Mouse (Mus musculus) left cerebral cortex, adult 9 months (tissue): ENCODE data around the gene Tmc5.

Experiments used
- DNase-seq, 2 experiments: peaks; one replicate each; pipeline ENCODE4 v3.0.0; 2022; ENCODE audit warnings: low spot score in 2 of 2

Gene Tmc5

DNA sequence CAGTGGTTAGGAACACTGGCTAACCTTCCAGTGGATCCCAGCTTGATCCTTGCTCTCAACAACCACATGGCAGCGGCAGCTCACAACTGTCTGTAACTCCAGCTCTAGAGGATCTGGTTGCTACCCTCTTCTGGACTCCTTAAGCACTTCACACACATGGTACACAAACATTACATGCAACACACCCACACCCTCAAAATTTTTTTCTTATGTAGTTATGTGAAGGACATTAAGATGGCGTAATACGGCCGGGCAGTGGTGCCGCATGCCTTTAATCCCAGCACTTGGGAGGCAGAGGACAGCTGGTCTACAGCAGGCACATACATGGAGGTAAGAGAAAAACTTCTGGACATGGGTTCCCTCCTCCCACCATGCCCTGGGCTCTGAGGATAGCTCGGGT lies 99.0 kb downstream of the Tmc5 start:
- DNase-seq = no peak

DNA sequence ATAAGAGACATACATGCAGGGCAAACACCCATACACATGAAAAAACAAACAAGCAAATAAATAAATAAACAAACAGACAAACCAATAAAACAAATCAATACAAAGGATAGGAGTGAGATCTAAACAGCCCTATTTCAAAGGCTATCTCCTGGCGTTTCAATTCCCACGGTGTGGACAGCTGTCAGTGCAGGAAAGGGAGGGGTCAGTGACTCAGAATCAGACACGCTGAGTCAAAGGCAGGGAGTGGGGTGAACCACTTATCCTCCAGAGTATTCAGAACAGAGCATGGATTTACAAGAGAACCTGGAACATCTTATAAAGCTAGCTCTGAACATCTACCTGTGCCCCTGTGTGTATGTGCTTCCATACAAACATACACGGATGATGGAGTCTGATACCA lies 100.1 kb downstream of the Tmc5 start:
- DNase-seq = no peak

DNA sequence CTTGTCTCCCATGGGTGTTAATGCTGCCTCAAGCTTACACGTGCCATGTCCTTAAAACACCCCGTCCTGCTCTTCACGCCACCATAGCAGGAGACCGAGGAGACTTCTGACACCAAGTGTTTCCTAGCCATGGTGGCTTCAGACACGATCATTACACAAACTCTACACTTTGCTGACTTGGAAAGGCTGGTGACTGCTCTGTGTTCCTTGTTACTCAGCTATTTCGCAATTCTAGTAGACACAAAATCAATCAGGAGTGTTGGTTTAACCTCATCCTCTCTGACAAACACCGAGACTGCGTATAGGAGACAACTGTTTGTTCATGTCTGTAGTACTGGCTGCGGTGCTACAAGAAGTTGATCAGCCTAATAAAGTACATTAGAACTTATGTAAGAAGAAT lies 101.8 kb downstream of the Tmc5 start:
- no peak for DNase-seq

DNA sequence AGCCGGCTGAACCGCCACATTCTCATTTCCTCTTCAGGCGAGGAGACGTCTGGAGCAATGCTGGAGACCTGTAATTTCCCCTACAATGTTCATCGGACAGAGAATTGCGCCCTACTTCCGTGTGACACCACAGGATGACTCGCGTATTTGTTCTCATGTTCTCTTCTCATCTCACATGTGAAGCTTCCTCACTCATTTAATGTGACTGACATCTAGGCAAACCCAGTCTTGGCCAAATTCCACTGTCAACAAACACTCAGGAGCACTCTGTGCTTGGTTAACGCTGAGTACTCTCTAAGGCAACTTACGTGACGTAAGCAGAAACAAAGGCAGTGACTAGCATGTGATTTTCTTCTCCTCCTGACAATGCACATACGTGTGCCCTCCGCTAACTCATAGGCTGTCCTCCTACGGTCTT lies 106.1 kb downstream of the Tmc5 start:
- no peak for DNase-seq

DNA sequence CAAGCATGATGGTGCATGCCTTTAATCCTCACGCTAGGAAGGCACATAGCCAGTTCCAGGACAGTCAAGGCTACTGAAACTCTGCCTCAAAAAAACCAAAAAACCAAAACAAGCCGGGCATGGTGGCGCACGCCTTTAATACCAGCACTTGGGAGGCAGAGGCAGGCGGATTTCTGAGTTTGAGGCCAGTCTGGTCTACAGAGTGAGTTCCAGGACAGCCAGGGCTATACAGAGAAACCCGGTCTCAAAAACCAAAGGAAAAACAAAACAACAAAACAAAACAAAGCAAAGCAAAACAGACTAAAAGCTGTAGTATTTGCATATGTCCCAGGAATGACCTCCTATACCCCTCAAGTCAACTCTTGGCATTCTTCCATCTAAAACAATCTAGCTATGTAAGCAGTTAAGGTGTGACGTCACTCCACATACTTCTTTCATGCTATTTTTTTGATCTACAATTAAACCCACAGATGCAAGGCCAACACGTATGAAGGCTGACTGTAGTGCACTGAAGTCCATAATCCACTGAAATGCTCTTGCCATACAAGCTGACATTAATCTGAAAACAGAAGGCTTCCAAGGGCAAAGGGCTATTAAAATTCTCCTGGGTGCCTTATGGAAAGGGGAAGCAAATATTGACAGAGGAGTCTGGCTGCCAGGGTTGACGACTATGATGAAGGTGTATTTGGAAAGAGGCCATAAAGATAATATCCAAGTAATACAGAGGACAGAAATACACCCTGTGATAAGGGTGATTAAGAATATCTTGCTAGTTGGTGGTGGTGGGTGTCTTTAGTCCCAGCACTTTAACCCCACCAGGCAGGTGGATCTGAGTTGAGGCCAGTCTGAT lies 107.1 kb downstream of the Tmc5 start:
- DNase-seq = no peak

DNA sequence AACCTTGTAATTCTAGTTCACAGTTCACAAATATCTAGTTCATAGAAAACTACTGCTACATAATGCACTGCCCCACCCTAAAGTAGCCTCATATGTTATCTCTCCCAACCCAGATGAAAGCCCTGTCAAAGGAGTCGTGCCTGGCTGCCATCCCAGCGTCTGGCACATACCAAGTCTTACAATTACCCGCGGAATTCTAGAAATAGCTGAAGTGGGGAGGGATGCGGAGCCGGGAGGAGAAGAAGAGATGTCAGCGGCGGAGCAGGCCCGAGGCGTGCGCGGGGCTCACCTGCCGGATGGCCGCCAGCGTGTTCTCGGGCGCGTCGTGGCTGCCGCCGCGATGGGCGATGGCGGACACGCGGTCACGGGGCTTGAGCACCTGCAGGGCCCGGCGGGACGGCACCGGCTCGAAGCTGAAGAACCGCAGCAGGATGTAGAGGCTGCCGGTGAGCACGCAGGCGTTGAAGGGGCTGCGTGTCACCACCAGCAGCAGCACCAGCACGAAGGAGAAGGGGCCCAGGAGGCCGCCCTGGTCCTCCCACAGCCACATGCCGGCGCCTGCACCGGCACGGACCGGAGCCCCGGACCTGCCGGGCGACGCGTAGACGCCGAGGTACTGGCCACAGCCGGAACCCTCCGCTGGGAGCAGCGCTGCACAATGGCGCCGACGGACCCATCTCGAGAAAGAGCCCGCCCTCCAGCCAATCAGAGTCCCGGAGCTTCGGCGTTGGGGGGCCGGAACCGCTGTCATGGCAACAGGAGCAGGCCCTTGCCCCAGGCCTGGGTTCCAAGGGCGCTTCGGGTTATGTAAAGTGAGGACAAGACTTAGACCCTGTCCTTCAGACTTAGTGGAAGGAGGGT lies 108.2 kb downstream of the Tmc5 start, which contains the start of gene Gde1:
Gde1 (minus strand) TSS at position 678 of the 861 bp plus-strand sequence.
- DNase-seq = peak; percentile 81 to 93

DNA sequence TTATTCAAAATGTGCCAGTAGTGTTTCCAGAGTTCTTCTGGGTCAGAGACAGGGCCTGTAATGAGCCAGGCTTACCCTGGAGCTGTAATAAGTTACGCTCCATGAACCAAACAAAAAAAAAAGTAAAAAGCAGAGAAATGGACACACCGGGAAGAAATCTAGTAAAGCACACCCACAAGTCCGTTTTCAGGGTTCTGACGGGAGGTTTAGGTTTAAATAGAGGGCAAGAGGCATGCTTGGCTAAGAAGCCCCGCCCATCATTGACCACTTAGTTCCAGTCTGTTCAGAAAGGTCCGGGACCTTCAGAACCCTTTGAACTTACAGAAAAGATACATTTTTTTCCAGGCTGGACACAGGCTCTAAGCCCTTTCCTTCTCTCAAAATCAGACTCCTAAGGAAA lies 109.0 kb downstream of the Tmc5 start:
- DNase-seq = no peak

DNA sequence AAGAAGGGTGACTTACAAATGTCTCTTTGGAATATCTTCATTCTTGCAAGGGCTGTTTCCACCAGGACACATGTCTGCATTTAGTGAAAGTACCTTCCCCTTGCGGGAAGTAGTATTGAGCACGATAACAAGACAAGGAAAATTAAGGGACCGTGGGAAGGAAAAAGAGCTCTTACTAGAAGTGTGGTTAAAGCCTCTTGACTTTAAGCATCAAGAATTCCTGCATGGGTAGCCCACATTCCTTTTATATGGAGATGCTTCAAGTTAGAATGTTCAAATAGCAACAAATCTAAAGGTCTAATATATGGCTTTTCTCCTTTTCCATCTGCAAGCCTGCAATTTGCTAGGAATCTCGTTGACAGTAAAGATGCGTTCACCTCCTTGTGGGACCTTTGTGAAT lies 109.4 kb downstream of the Tmc5 start:
- DNase-seq = no peak

DNA sequence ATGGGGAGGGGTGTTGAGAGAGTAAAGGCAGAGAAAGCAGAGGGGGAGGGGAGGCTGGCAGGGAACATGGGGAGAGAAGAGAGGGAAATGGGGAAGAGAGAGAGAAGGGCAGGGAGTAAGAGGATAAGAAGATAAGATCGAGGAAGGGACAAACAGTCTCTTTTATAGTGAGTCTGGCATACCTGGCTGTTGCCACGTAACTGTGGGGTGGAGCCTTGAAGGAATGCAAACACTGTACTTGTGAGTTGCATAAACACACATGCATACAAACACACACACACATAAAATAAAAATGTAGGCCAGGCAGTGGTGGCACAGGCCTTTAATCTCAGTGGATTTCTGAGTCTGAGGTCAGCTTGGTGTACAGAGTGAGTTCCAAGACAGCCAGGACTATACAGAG lies 110.1 kb downstream of the Tmc5 start:
- no peak for DNase-seq

DNA sequence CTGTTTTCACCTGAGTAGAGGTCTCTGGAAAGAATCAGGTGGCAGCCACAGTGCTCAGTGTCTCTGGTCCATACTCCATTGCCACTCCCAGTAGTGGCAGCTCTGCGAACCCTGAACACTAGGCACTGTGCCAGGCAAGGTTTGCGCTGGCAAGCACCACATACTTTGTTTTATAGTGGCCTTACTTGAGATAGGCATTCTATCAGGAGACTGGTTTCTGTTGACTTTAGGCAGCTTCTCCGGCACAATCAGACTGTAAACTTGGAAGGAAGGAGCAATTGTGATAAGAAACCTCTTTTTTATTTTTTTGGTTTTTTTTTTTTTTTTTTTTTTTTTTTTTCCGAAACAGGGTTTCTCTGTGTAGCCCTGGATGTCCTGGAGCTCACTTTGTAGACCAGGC lies 110.9 kb downstream of the Tmc5 start:
- DNase-seq = no peak

DNA sequence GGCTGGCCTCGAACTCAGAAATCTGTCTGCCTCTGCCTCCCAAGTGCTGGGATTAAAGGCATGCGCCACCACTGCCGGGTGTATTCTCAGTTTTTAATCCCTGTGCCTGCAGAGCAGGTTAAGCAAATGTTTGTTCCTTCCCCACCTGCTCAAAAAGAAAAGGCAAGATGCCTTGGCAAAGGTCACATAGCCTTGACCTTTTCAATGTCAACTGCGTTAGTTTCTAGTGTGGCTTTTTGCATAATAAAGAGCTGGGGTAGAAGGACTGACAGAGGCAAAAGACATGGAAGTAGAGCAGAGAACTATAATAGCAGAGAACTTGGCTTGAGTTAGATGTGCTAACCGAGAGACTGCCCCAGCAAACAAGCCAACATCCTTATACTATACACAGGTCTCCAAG lies 113.7 kb downstream of the Tmc5 start:
- DNase-seq = no peak

DNA sequence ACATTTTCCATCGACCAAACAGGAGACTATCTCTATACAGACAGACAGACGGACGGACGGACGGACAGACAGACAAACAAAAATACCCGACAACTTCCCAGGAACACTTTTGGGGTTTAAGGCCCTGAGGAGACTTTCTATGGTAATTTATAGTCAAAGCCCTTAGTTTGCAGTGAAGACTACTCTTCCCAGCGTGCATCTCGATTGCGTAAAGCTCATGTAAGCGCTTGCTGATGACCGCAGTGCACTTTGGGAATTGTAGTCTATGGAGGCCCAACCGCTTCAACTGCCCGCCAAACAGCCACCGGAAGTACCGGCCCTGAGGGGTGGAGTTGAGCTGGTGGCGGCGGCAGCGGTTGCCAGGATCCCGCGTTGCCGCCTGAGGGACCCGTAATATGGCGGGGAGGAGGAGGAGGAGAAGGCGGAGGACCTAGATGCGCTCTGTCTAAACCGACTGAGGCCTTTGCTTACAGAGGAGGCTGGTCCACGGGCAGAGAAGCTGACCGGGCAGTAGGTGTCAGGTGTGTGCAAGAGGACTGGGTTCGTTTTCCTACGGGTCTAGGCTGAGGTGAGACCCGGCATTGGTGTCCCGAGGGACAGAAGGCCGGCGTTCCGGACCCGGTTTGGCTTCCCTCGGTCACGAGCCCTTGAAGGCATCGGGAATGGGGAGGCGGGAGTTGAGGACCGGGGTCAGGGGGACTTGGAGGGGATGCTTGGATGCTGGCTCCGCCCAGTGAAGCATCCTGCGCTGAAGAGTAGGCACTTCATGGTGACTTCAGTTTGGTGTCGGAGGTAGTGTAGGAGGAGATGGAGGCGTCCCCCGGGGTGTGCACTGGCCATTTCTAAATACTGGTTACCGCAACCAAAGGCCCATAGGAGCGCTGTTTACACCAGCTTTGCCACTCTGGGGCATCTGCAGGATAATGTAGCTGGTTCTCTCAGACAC lies 115.4 kb downstream of the Tmc5 start, which contains the start of gene Ccp110:
Ccp110 (plus strand) TSS at position 325 of the 946 bp plus-strand sequence.
- peak; percentile 94 to 96 for DNase-seq

DNA sequence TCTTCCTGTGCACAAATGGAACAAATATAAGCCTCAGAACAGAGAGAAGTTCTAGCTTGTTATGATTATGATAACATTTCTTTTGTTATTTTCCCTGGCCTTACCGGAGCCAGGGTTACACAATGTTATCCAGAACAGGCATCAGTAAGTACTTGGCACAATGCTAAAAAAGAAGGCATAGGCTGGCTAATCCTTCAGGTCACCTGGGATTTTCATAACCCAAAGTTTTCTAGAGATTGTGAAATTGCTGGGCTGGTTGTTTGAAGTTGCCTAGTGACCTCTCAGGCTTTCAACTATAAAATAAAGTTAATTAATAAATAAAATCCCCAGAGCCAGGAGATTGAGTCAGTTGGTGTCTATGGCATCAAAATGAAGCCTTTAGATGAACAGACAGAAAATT lies 117.8 kb downstream of the Tmc5 start:
- DNase-seq = no peak

DNA sequence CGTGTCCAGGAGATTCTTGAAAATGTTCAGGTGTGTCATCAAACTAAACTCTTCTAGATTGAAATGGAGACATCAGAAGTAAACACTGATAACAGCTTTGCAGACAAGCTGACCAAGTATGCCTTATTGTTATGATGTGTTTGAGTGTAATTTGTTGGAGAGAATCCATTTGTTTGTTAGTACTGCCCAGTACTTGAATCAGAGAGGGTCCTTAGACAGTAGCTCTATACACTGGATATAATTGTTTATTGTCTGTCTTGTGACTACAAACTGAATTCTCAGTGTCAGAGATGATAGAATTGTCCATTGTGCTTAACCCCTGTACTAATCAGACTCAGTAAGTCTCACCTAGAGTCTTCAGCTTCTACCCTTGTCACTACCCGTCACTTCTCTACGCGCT lies 121.0 kb downstream of the Tmc5 start:
- no peak for DNase-seq

DNA sequence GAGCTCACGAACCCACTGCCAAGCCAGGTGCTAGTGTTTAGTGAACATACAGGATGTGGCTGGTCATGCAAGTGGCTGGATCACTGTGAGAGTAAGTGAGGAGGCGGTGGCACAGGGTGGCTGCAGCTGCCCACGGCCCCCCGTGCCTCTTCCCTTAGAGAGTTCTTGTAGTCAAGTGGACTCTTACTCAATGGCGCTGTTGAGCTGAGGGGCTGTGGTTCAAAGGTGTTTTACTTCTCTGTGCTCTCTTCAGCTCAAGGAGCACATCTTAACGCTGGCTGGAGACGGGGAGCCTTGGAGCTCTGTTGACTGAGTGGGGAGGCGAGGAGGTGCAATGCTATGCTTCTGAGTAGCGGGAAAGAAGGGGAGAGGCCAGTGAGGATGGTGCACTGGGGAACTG lies 126.8 kb downstream of the Tmc5 start:
- DNase-seq = no peak
